Mouse (Mus musculus) lung, postnatal 0 days (tissue): ENCODE data around the gene Nubp1.

Experiments used
- CTCF ChIP-seq: IDR thresholded peaks from 2 replicates; pipeline ENCODE4 v1.5.1; 2016; ENCODE audit warnings: antibody characterized with exemption, mild to moderate bottlenecking
- EP300 ChIP-seq: IDR thresholded peaks from 2 replicates; pipeline ENCODE4 v1.6.1; 2016; ENCODE audit warnings: antibody characterized with exemption, mild to moderate bottlenecking, control low read depth

- TF ChIP-seq CTCF (no peak), EP300 (no peak)
Observed at GRCm38 (mm10) chr16:10392587-10392986, 19.2 kb upstream of the Nubp1 start.
